Mouse (Mus musculus) lung, adult 2 months (tissue): ENCODE measurements around the gene Gspt1.

Source experiments
- CTCF ChIP-seq: fragments of 200-500 bp; IDR thresholded peaks from 2 replicates; pipeline ENCODE4 v1.5.1; 2011; ENCODE audit warnings: mild to moderate bottlenecking, low read length, control low read depth; ENCODE audit not compliant: insufficient read depth
- POLR2A ChIP-seq: fragments of 200-500 bp; IDR thresholded peaks from 2 replicates; pipeline ENCODE4 v1.6.1; 2011; ENCODE audit warnings: low read depth, mild to moderate bottlenecking, control low read depth, low read length, borderline replicate concordance; ENCODE audit errors: extremely low read depth

DNA sequence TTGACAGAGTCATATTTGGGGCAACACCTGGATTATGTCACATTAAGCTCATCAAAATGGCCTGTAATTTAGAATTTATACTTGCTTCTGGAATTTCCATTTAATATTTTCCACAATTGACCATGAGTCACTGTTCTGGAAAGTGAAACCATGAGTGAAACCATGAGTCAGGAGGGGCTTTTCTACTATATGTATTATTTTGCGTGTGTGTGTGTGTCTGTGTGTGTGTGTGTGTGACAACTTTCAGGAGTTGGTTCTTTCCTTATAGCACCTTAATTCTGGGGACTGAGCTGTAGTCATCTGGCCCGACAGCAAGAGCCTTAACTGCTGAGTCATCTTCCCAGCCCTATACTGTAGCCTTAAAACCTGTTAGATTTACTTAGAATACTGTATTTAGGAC, 31.8 kb upstream of the Gspt1 start:
- no peak for TF ChIP-seq CTCF
- no peak for TF ChIP-seq POLR2A
